Mouse (Mus musculus) liver, embryonic 12.5 days (tissue): Measurements from ENCODE around the gene Eng. TPM values are rescaled to one million over a fixed set of nuclear protein-coding genes. Genes with fewer than 3 reads are reported as not detected.

Experiments used
- ATAC-seq: fragments of 200-750 bp; cut with Nextera tagmentation; 2 replicates; pipeline ENCODE4 v1.8.0; 2017; ENCODE audit warnings: moderate number of reproducible peaks, mild to moderate bottlenecking, moderate library complexity
- H3K27ac ChIP-seq: fragments of 300-500 bp; sonication (generic); 2 replicates; pipeline ENCODE4 v1.5.1; 2016; ENCODE audit warnings: mild to moderate bottlenecking
- H3K27me3 ChIP-seq: fragments of 300-500 bp; sonication (generic); replicated peaks from 2 replicates; pipeline ENCODE4 v1.6.1; 2016; ENCODE audit warnings: mild to moderate bottlenecking, moderate library complexity
- H3K36me3 ChIP-seq: fragments of 300-500 bp; sonication (generic); 2 replicates; pipeline ENCODE4 v1.6.1; 2016; ENCODE audit warnings: mild to moderate bottlenecking, moderate library complexity
- H3K4me1 ChIP-seq: fragments of 300-500 bp; sonication (generic); 2 replicates; pipeline ENCODE4 v1.6.1; 2016
- H3K4me2 ChIP-seq: fragments of 300-500 bp; sonication (generic); 2 replicates; pipeline ENCODE4 v1.6.1; 2016; ENCODE audit warnings: mild to moderate bottlenecking, moderate library complexity
- H3K4me3 ChIP-seq: fragments of 300-500 bp; sonication (generic); 2 replicates; pipeline ENCODE4 v1.5.1; 2016; ENCODE audit warnings: mild to moderate bottlenecking, moderate library complexity
- H3K9ac ChIP-seq: fragments of 300-500 bp; sonication (generic); 2 replicates; pipeline ENCODE4 v1.6.1; 2016; ENCODE audit warnings: mild to moderate bottlenecking, moderate library complexity
- H3K9me3 ChIP-seq: fragments of 300-500 bp; sonication (generic); replicated peaks from 2 replicates; pipeline ENCODE4 v1.6.1; 2016; ENCODE audit warnings: mild to moderate bottlenecking, moderate library complexity
- WGBS: fragments of 180-500 bp; shearing (Covaris S2); methylation state at CpG from one replicate; pipeline ENCODE4 v1.1.7; 2016; ENCODE audit not compliant: insufficient replicate concordance; 5-methylcytosine and 5-hydroxymethylcytosine counted together
- polyA plus RNA-seq: library from polyadenylated mRNA; unstranded; fragments of >200 nt; fragmentation: Nextera tagmentation; extraction: Ambion mirVana; gene quantifications from 2 replicates; pipeline ENCODE4 v1.2.1, GENCODE M21; 2016

Eng gene
- polyA plus RNA-seq, 1 experiment from 2014 or later: 35.4 TPM

GRCm38 (mm10) chr2:32654743-32655393 lies 8.5 kb downstream of the Eng start:
- H3K27ac ChIP-seq: peak overlapping the region; percentile 52
- H3K4me2 ChIP-seq: no peak overlapping the region; the same call in 1 of the 2 replicates
- no peak for ATAC-seq
- H3K4me1 ChIP-seq: peaks cover 70% of the 10 kb centered on the region
- H3K9me3 ChIP-seq: no peaks in the 10 kb centered on the region
- WGBS: 56% methylated on average over 14 of the region's 14 CpGs
- no peaks in the 10 kb centered on the region for H3K27me3 ChIP-seq
- no peak overlapping the region for H3K4me3 ChIP-seq
- H3K9ac ChIP-seq: 0 out of 2 replicates have a peak overlapping the region, but pooled peaks have one; percentile 1
- peaks cover 14% of the 10 kb centered on the region; the same call in 1 of the 2 replicates for H3K36me3 ChIP-seq

GRCm38 (mm10) chr2:32655394-32655744 lies 9.0 kb downstream of the Eng start:
- H3K27me3 ChIP-seq: no peaks in the 10 kb centered on the region
- no peak overlapping the region for H3K4me2 ChIP-seq
- peaks cover 12% of the 10 kb centered on the region; the same call in 1 of the 2 replicates for H3K36me3 ChIP-seq
- peaks cover 70% of the 10 kb centered on the region for H3K4me1 ChIP-seq
- no peak for ATAC-seq
- 76% methylated on average over 3 of the region's 3 CpGs for WGBS
- H3K27ac ChIP-seq: peak overlapping the region; percentile 52
- H3K9ac ChIP-seq: 0 out of 2 replicates have a peak overlapping the region, but pooled peaks have one; percentile 1
- no peaks in the 10 kb centered on the region for H3K9me3 ChIP-seq
- H3K4me3 ChIP-seq: no peak overlapping the region

GRCm38 (mm10) chr2:32655826-32656225 lies 9.4 kb downstream of the Eng start:
- Histone ChIP-seq H3K4me2 (no peak overlapping the region), H3K9me3 (no peaks in the 10 kb centered on the region), H3K4me1 (peaks cover 74% of the 10 kb centered on the region), H3K27ac (peak overlapping the region; percentile 52), H3K4me3 (no peak overlapping the region), H3K9ac (no peak overlapping the region), H3K27me3 (no peaks in the 10 kb centered on the region), H3K36me3 (peaks cover 11% of the 10 kb centered on the region; the same call in 1 of the 2 replicates)
- ATAC-seq: peak; percentile 8; the same call in 1 of the 2 replicates
- WGBS: 66% methylated on average over 12 of the region's 12 CpGs

GRCm38 (mm10) chr2:32658873-32659272 lies 12.5 kb downstream of the Eng start:
- H3K4me3 ChIP-seq: no peak overlapping the region
- 20% methylated on average over 2 of the region's 2 CpGs for WGBS
- H3K27me3 ChIP-seq: no peaks in the 10 kb centered on the region
- H3K9me3 ChIP-seq: no peaks in the 10 kb centered on the region
- peak overlapping the region; percentile 75 for H3K27ac ChIP-seq
- peak overlapping the region; percentile 37 for H3K4me2 ChIP-seq
- peak overlapping the region; percentile 32; the same call in 1 of the 2 replicates for H3K9ac ChIP-seq
- ATAC-seq: peak; percentile 63
- peaks cover 11% of the 10 kb centered on the region; the same call in 1 of the 2 replicates for H3K36me3 ChIP-seq
- peaks cover 78% of the 10 kb centered on the region for H3K4me1 ChIP-seq

- 27% methylated on average over 7 of the region's 7 CpGs for WGBS
- peak; percentile 55 for ATAC-seq
- no peak overlapping the region for H3K4me2 ChIP-seq
- no peaks in the 10 kb centered on the region for H3K9me3 ChIP-seq
- no peak overlapping the region for H3K4me3 ChIP-seq
- H3K27ac ChIP-seq: peak overlapping the region; percentile 47
- peaks cover 11% of the 10 kb centered on the region; the same call in 1 of the 2 replicates for H3K36me3 ChIP-seq
- no peaks in the 10 kb centered on the region for H3K27me3 ChIP-seq
- no peak overlapping the region for H3K9ac ChIP-seq
- H3K4me1 ChIP-seq: peaks cover 65% of the 10 kb centered on the region
Observed at GRCm38 (mm10) chr2:32661509-32662107, 15.2 kb downstream of the Eng start.

- no peak for ATAC-seq
- H3K4me2 ChIP-seq: no peak overlapping the region
- no peaks in the 10 kb centered on the region for H3K9me3 ChIP-seq
- WGBS: 60% methylated on average over 5 of the region's 5 CpGs
- H3K4me3 ChIP-seq: no peak overlapping the region
- H3K36me3 ChIP-seq: peaks cover 10% of the 10 kb centered on the region; the same call in 1 of the 2 replicates
- no peak overlapping the region for H3K9ac ChIP-seq
- peaks cover 63% of the 10 kb centered on the region for H3K4me1 ChIP-seq
- H3K27me3 ChIP-seq: no peaks in the 10 kb centered on the region
- peak overlapping the region; percentile 47 for H3K27ac ChIP-seq
Observed at GRCm38 (mm10) chr2:32662291-32662690, 15.9 kb downstream of the Eng start.

GRCm38 (mm10) chr2:32665345-32665744 lies 18.9 kb downstream of the Eng start:
- H3K4me3 ChIP-seq: no peak overlapping the region
- peaks cover 8% of the 10 kb centered on the region; the same call in 1 of the 2 replicates for H3K36me3 ChIP-seq
- H3K4me1 ChIP-seq: peaks cover 50% of the 10 kb centered on the region
- no peak overlapping the region for H3K27ac ChIP-seq
- H3K9ac ChIP-seq: no peak overlapping the region
- no peaks in the 10 kb centered on the region for H3K27me3 ChIP-seq
- ATAC-seq: no peak
- no peak overlapping the region for H3K4me2 ChIP-seq
- no peaks in the 10 kb centered on the region for H3K9me3 ChIP-seq
- WGBS: 73% methylated on average over 8 of the region's 8 CpGs

- WGBS: 55% methylated on average over 6 of the region's 6 CpGs
- H3K4me1 ChIP-seq: peaks cover 47% of the 10 kb centered on the region
- no peak overlapping the region for H3K4me3 ChIP-seq
- peaks cover 10% of the 10 kb centered on the region; the same call in 1 of the 2 replicates for H3K36me3 ChIP-seq
- H3K9ac ChIP-seq: no peak overlapping the region
- no peaks in the 10 kb centered on the region for H3K9me3 ChIP-seq
- H3K27ac ChIP-seq: no peak overlapping the region
- H3K27me3 ChIP-seq: no peaks in the 10 kb centered on the region
- ATAC-seq: no peak
- no peak overlapping the region for H3K4me2 ChIP-seq
Observed at GRCm38 (mm10) chr2:32665853-32666252, 19.5 kb downstream of the Eng start.

GRCm38 (mm10) chr2:32667775-32668174 lies 21.4 kb downstream of the Eng start:
- ATAC-seq: no peak
- no peak overlapping the region for H3K9ac ChIP-seq
- peaks cover 25% of the 10 kb centered on the region for H3K36me3 ChIP-seq
- 0 out of 2 replicates have a peak overlapping the region, but pooled peaks have one; percentile 4 for H3K27ac ChIP-seq
- no peaks in the 10 kb centered on the region for H3K9me3 ChIP-seq
- H3K27me3 ChIP-seq: no peaks in the 10 kb centered on the region
- 69% methylated on average over 11 of the region's 11 CpGs for WGBS
- H3K4me1 ChIP-seq: peaks cover 39% of the 10 kb centered on the region
- no peak overlapping the region for H3K4me3 ChIP-seq
- no peak overlapping the region for H3K4me2 ChIP-seq

- Histone ChIP-seq H3K9ac (no peak overlapping the region), H3K36me3 (peaks cover 29% of the 10 kb centered on the region), H3K27ac (0 out of 2 replicates have a peak overlapping the region, but pooled peaks have one; percentile 4), H3K4me3 (no peak overlapping the region), H3K27me3 (no peaks in the 10 kb centered on the region), H3K9me3 (no peaks in the 10 kb centered on the region), H3K4me2 (no peak overlapping the region), H3K4me1 (peaks cover 43% of the 10 kb centered on the region)
- no peak for ATAC-seq
- WGBS: 82% methylated on average over 7 of the region's 7 CpGs
Observed at GRCm38 (mm10) chr2:32668176-32668575, 21.8 kb downstream of the Eng start.

- ATAC-seq: peak; percentile 67
Observed at GRCm38 (mm10) chr2:32669876-32670275, 23.5 kb downstream of the Eng start.

GRCm38 (mm10) chr2:32671147-32671546 lies 24.8 kb downstream of the Eng start:
- Histone ChIP-seq H3K36me3 (peaks cover 50% of the 10 kb centered on the region), H3K4me1 (peaks cover 40% of the 10 kb centered on the region), H3K9me3 (no peaks in the 10 kb centered on the region), H3K27ac (no peak overlapping the region), H3K9ac (no peak overlapping the region), H3K27me3 (no peaks in the 10 kb centered on the region), H3K4me2 (no peak overlapping the region), H3K4me3 (no peak overlapping the region)
- no peak for ATAC-seq
- 75% methylated on average over 9 of the region's 9 CpGs for WGBS

More at GRCm38 (mm10) chr2:32669876-32670275, 23.5 kb downstream of the Eng start:
- H3K9me3 ChIP-seq: no peaks in the 10 kb centered on the region
- H3K36me3 ChIP-seq: peaks cover 40% of the 10 kb centered on the region
- H3K4me1 ChIP-seq: peaks cover 49% of the 10 kb centered on the region
- WGBS: 35% methylated on average over 3 of the region's 3 CpGs
- H3K4me3 ChIP-seq: no peak overlapping the region
- no peaks in the 10 kb centered on the region for H3K27me3 ChIP-seq
- no peak overlapping the region; the same call in 1 of the 2 replicates for H3K4me2 ChIP-seq
- peak overlapping the region; percentile 34 for H3K27ac ChIP-seq
- no peak overlapping the region for H3K9ac ChIP-seq
